Mouse (Mus musculus) kidney, embryonic 14.5 days (tissue): ENCODE data around the gene Rsph10b. TPM values are rescaled to one million over a fixed set of nuclear protein-coding genes. Genes with fewer than 3 reads are reported as not detected.

Experiments
- ATAC-seq: fragments of 200-750 bp; cut with Nextera tagmentation; 2 replicates; pipeline ENCODE4 v1.8.0; 2017; ENCODE audit warnings: moderate number of reproducible peaks, mild to moderate bottlenecking, moderate TSS enrichment, moderate library complexity; ENCODE audit not compliant: low FRiP score, low TSS enrichment
- H3K27ac ChIP-seq: fragments of 300-500 bp; sonication (generic); 2 replicates; pipeline ENCODE4 v1.5.1; 2014; ENCODE audit warnings: low read depth, mild to moderate bottlenecking, low read length, moderate library complexity, mixed read lengths
- H3K27me3 ChIP-seq: fragments of 300-500 bp; sonication (generic); 2 replicates; pipeline ENCODE4 v1.6.1; 2014; ENCODE audit warnings: mild to moderate bottlenecking, low read length; ENCODE audit not compliant: control insufficient read depth, insufficient read depth
- H3K36me3 ChIP-seq: fragments of 300-500 bp; sonication (generic); 2 replicates; pipeline ENCODE4 v1.6.1; 2014; ENCODE audit warnings: low read length, mixed read lengths; ENCODE audit not compliant: control insufficient read depth, insufficient read depth
- H3K4me1 ChIP-seq: fragments of 300-500 bp; sonication (generic); 2 replicates; pipeline ENCODE4 v1.6.1; 2014; ENCODE audit warnings: low read length, mixed read lengths; ENCODE audit not compliant: control insufficient read depth, insufficient read depth
- H3K4me2 ChIP-seq: fragments of 300-500 bp; sonication (generic); replicated peaks from 2 replicates; pipeline ENCODE4 v1.6.1; 2014; ENCODE audit warnings: low read depth, mild to moderate bottlenecking, low read length
- H3K4me3 ChIP-seq: fragments of 300-500 bp; sonication (generic); 2 replicates; pipeline ENCODE4 v1.5.1; 2014; ENCODE audit warnings: mild to moderate bottlenecking, low read length
- H3K9ac ChIP-seq: fragments of 300-500 bp; sonication (generic); 2 replicates; pipeline ENCODE4 v1.6.1; 2014; ENCODE audit warnings: low read depth, mild to moderate bottlenecking, low read length, moderate library complexity
- H3K9me3 ChIP-seq: fragments of 300-500 bp; sonication (generic); 2 replicates; pipeline ENCODE4 v1.6.1; 2016; ENCODE audit warnings: low read length; ENCODE audit not compliant: control insufficient read depth
- WGBS: fragments of 180-500 bp; shearing (Covaris S2); extraction: QIAGEN DNeasy Blood & Tissue Kit; methylation state at CpG from one replicate; pipeline ENCODE4 v1.1.7; 2014; 5-methylcytosine and 5-hydroxymethylcytosine counted together
- polyA plus RNA-seq: library from polyadenylated mRNA; unstranded; fragments of >200 nt; fragmentation: Nextera tagmentation; extraction: Ambion mirVana; gene quantifications from 2 replicates; pipeline ENCODE4 v1.2.1, GENCODE M21; 2014

Rsph10b gene
- polyA plus RNA-seq, 1 experiment from 2014 or later = 0.68 TPM

DNA sequence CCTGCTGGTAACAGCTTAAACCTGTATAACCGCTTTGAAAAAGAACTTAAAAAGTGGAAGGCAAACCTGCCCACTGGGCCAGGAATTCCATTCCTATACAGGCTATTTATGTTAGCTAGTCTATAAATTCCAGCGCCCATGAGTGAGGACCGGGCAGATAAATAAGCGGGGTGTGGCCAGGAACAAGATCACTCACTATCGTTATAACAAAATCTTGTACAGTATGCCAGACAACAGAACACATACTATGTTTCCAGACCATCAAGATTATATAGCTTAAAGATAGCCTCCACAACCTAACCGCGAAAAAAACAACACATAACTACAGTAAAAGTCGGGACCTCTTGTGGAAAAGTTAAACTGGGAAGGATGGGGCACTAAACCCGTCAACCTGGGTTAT, 23.9 kb upstream of the Rsph10b start:
- Histone ChIP-seq H3K9ac (peak overlapping the region; percentile 70), H3K27ac (peak overlapping the region; percentile 85), H3K9me3 (no peaks in the 10 kb centered on the region), H3K4me1 (peaks cover 23% of the 10 kb centered on the region), H3K4me2 (peak overlapping the region; percentile 63), H3K36me3 (peaks cover 25% of the 10 kb centered on the region), H3K4me3 (peak overlapping the region; percentile 69), H3K27me3 (no peaks in the 10 kb centered on the region)
- no peak for ATAC-seq
- 2% methylated on average over 9 of the region's 9 CpGs for WGBS

DNA sequence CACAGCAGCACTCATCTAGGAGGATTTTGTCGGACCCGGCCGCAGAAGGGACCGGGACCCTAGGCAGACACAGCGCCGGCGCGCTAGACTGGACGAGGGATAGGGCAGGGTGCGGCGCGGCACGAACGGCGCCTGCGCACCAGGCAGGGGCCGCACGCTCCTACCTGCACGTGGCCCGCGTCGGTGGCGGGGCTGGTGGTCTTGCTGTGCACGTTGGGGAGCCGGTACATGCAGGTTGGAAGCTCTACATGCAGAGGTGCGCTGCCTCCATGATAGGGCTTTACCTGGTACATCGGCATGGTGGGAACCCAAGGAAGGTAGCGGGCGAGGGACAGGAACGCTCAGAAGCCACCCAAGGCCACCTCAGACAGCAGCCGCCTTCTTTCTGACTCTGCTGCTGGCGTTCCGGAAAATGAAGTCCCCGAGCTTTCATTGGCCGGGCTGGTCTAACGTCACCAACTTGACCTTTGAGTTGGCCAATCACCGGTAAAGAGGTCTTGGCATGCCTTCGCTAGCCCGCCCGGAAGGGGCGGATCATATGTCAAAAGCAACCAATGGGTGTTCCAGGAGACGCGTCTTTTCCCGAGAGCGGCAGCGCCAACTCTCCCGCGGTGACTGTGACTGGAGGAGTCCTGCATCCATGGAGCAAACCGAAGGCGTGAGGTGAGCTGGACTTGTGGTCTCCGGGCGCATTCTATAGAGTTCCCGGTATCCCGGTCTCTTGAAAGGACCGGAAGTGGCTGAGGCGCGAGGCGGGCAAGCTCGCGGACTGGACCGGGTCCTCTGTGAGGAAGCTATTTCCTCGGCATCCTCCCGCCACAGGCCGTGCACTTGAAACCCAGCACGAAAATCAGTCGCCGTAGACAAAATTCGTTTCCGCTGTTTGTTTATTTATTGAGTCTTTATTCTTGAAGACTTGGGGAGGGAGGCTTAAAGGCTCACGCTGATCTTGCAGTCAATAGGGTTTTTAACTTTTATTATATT, 23.1 kb upstream of the Rsph10b start, which contains the start of the genes Aimp2 and Pms2:
Gene Aimp2 (minus strand): TSS at position 431 of the 984 bp plus-strand sequence.
Gene Pms2 (plus strand): TSS at position 548 of the 984 bp plus-strand sequence.
- Histone ChIP-seq H3K4me3 (peak within 1 kb of the TSS; percentile 69), H3K9me3 (no peaks in the 10 kb centered on the region), H3K4me1 (peaks cover 23% of the 10 kb centered on the region), H3K27me3 (no peaks in the 10 kb centered on the region), H3K36me3 (peaks cover 22% of the 10 kb centered on the region; the same call in 1 of the 2 replicates), H3K9ac (peak within 1 kb of the TSS; percentile 70), H3K4me2 (peak within 1 kb of the TSS; percentile 63), H3K27ac (peak within 1 kb of the TSS; percentile 85)
- under 1% methylated on average over 70 of the region's 70 CpGs for WGBS
- ATAC-seq = peak; percentile 98

DNA sequence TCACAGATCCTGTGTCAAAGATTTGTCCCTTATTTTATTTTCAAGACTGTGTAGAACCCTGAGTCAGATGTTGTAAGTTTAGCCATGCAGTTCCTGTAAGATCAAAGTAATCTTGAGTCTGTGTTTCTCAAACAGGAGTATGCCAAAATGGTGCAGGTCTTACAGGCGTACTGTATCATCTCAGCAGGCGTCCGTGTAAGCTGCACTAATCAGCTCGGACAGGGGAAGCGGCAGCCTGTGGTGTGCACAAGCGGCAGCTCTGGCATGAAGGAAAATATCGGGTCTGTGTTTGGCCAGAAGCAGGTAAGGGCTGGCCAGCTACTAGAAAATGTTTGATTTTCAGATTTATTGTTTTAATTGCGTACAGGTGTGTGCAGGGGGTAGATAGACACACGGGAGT, 16.6 kb upstream of the Rsph10b start:
- H3K4me2 ChIP-seq = no peak overlapping the region
- H3K27me3 ChIP-seq = no peaks in the 10 kb centered on the region
- peaks cover 47% of the 10 kb centered on the region for H3K36me3 ChIP-seq
- H3K4me3 ChIP-seq = no peak overlapping the region
- ATAC-seq = no peak
- no peak overlapping the region for H3K9ac ChIP-seq
- 95% methylated on average over 9 of the region's 9 CpGs for WGBS
- peaks cover under 1% of the 10 kb centered on the region; the same call in 1 of the 2 replicates for H3K4me1 ChIP-seq
- H3K27ac ChIP-seq = no peak overlapping the region
- no peaks in the 10 kb centered on the region for H3K9me3 ChIP-seq

DNA sequence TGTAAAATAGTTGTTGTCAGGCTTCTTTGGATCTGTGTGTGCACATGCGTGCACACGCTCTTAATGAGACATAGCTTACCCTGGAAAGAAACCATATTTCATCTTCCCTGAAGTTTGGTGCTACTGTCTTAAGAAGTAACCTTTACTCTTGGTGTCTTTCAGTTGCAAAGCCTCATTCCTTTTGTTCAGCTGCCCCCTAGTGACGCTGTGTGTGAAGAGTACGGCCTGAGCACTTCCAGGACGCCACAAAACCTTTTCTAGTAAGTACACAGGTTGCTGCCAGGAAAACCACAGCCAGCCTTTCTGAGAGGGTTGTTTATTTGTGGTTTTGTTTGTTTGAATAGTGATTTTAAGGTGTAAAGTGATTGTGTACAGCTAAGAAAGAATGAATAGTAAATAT, 15.4 kb upstream of the Rsph10b start:
- ATAC-seq = no peak
- H3K9me3 ChIP-seq = no peaks in the 10 kb centered on the region
- WGBS = 49% methylated on average over 5 of the region's 5 CpGs
- H3K36me3 ChIP-seq = peaks cover 56% of the 10 kb centered on the region
- no peak overlapping the region for H3K4me2 ChIP-seq
- H3K4me3 ChIP-seq = no peak overlapping the region
- no peak overlapping the region for H3K27ac ChIP-seq
- no peaks in the 10 kb centered on the region for H3K27me3 ChIP-seq
- H3K9ac ChIP-seq = no peak overlapping the region
- no peaks in the 10 kb centered on the region for H3K4me1 ChIP-seq

DNA sequence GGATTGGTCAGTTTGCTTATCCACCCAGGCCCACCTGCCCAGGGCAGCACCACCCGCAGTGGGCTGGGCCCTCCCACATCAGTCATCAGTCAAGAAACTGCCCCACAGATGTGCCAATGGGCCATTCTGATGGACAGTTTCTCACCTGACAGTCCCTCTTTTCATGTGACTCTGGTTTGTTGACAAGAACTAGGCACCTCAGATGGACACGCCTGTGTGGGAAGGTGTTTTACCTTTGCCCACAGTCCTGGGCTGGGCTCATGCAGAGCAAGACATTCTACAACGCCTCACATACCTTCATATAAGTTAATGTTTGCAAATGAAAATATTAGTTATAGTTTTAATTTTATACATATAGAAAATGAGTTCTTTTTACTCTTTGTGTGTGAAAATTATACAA, 14.7 kb upstream of the Rsph10b start:
- ATAC-seq = no peak
- Histone ChIP-seq H3K9me3 (no peaks in the 10 kb centered on the region), H3K9ac (no peak overlapping the region), H3K27me3 (no peaks in the 10 kb centered on the region), H3K27ac (no peak overlapping the region), H3K36me3 (peaks cover 62% of the 10 kb centered on the region), H3K4me1 (no peaks in the 10 kb centered on the region), H3K4me3 (no peak overlapping the region), H3K4me2 (no peak overlapping the region)
- WGBS = 92% methylated on average over 3 of the region's 3 CpGs

DNA sequence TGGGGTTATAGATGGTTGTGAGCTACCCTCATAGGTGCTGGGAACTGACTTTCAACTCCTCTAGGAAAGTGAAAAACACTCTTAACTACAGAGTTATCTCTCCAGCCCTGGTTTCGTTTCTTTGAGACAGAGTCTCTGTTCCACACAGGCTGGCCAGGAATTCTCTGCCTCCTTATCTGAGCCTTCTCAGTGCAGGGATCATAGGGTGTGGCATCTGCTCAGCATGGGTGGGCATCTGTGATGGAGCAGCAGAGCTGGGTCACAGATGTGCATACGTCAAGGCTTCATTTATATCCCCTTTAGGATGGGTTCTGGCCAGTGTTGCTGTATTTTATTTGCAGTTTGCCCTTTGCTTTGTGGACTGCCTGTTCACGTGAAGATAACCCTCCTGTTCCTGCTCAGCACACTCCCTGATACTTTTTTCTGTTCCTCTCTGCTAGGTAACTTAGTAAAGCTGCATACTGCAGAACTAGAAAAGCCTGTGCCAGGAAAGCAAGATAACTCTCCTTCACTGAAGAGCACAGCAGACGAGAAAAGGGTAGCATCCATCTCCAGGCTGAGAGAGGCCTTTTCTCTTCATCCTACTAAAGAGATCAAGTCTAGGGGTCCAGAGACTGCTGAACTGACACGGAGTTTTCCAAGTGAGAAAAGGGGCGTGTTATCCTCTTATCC, 7.9 kb upstream of the Rsph10b start:
- Histone ChIP-seq H3K27me3 (no peaks in the 10 kb centered on the region), H3K9me3 (no peaks in the 10 kb centered on the region), H3K4me2 (no peak overlapping the region), H3K9ac (no peak overlapping the region), H3K4me1 (no peaks in the 10 kb centered on the region), H3K36me3 (peaks cover 80% of the 10 kb centered on the region), H3K4me3 (no peak overlapping the region), H3K27ac (no peak overlapping the region)
- 88% methylated on average over 6 of the region's 6 CpGs for WGBS
- ATAC-seq = no peak

DNA sequence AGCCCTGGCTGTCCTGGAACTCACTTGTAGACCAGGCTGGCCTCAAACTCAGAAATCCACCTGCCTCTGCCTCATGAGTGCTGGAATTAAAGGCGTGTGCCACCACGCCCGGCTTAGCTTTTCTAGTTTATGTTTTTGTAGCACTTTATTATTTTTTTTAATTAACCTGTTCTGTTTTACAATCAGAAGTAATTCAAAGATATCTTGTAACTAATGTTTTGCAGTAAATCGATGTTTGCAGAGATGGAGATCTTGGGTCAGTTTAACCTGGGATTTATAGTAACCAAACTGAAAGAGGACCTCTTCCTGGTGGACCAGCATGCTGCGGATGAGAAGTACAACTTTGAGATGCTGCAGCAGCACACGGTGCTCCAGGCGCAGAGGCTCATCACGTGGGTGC, 5.0 kb upstream of the Rsph10b start, which contains the start of gene Gm42421:
Gene Gm42421 (plus strand): TSS at position 301 of the 400 bp plus-strand sequence.
- H3K36me3 ChIP-seq = peaks cover 78% of the 10 kb centered on the region
- no peaks in the 10 kb centered on the region for H3K4me1 ChIP-seq
- no peaks in the 10 kb centered on the region for H3K27me3 ChIP-seq
- no peak within 1 kb of the TSS for H3K4me2 ChIP-seq
- no peak within 1 kb of the TSS for H3K27ac ChIP-seq
- ATAC-seq = no peak
- no peak within 1 kb of the TSS for H3K9ac ChIP-seq
- H3K9me3 ChIP-seq = no peaks in the 10 kb centered on the region
- WGBS = 95% methylated on average over 8 of the region's 8 CpGs
- H3K4me3 ChIP-seq = no peak within 1 kb of the TSS

DNA sequence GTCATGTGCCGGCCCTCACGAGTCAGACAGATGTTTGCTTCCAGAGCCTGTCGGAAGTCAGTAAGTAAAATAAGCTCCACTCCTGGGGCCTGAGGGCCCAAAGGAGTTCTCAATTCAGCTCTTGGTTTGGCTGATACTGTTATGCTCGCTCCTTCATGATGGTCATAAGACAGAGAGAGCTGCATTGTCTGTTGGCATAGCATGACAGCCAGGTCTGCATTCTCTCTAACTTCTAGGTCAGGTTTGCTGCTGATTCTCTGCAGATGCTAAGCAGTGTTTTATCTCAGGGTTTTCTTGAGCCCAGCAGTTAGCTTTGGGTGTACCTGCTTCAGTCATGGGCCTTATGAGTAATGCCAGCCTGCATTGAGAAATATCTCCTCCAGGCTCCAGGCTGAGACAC, 3.5 kb upstream of the Rsph10b start:
- H3K27me3 ChIP-seq = no peaks in the 10 kb centered on the region
- no peak overlapping the region for H3K4me3 ChIP-seq
- 85% methylated on average over 4 of the region's 4 CpGs for WGBS
- no peak overlapping the region for H3K4me2 ChIP-seq
- H3K36me3 ChIP-seq = peaks cover 64% of the 10 kb centered on the region
- no peaks in the 10 kb centered on the region for H3K9me3 ChIP-seq
- no peak overlapping the region for H3K9ac ChIP-seq
- no peak overlapping the region for H3K27ac ChIP-seq
- ATAC-seq = no peak
- no peaks in the 10 kb centered on the region for H3K4me1 ChIP-seq

DNA sequence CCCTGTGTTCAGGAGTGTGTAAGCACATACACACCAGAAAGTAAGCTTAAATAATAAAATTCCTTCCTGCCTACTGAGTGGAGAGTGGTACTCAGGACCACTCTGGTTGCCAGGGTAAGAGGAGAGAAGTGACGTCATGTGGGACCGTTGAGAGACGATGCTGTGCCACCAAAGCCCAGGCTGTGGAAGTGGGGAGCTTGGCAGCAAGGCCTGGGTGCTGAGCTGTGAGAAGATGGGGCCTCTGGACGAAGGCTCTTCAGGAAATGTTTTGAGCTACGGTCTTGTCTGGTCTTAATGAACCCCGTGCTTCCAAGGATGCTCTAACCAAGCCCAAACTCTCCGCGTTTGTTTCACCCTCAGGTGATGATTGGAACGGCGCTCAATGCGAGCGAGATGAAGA, 2.2 kb upstream of the Rsph10b start:
- Histone ChIP-seq H3K27ac (no peak overlapping the region), H3K4me3 (no peak overlapping the region), H3K4me1 (no peaks in the 10 kb centered on the region), H3K9ac (no peak overlapping the region), H3K27me3 (no peaks in the 10 kb centered on the region), H3K4me2 (no peak overlapping the region), H3K36me3 (peaks cover 52% of the 10 kb centered on the region), H3K9me3 (no peaks in the 10 kb centered on the region)
- WGBS = 96% methylated on average over 12 of the region's 12 CpGs
- no peak for ATAC-seq
